Mouse (Mus musculus) adrenal gland, postnatal 4 days (tissue): ENCODE data around the gene Olfr214. TPM values are rescaled to one million over a fixed set of nuclear protein-coding genes. Genes with fewer than 3 reads are reported as not detected.
"Not testable (repeated sequence)": the region's sequence is repeated elsewhere in the genome, so short reads cannot be mapped to it uniquely, and the experiment has no call there.

Source experiments
- DNase-seq, 2 experiments: peaks; one replicate each; pipeline ENCODE4 v3.0.0; 2021 to 2022; ENCODE audit warnings: low spot score in 2 of 2, mixed read lengths in 2 of 2
- long read RNA-seq, 2 experiments: library from polyadenylated mRNA; stranded (forward); transcript quantifications; one replicate each; pipeline ENCODE4 v2.0.0; 2021
- total RNA-seq, 2 experiments: library from RNA; stranded (reverse); gene quantifications; 2 replicates each; pipeline ENCODE4 v1.2.3; 2021

The Olfr214 gene
- total RNA-seq, result not detected
- long read RNA-seq, experiment 1, result 0 reads
- long read RNA-seq, experiment 2, result 0 reads

GRCm38 (mm10) chr6:116553935-116554334 is at the start of gene Olfr214:
Gene Olfr214, plus strand, starts transcription at chr6:116554235.
- DNase-seq, result no peak

- DNase-seq, result not testable (repeated sequence)
These were observed 47.6 kb upstream of the Olfr214 start, which contains the start of gene Olfr212 for GRCm38 (mm10) chr6:116506302-116507003. Gene Olfr212, plus strand, starts transcription at chr6:116506516.

GRCm38 (mm10) chr6:116514832-116515231 is 39.2 kb upstream of the Olfr214 start:
- no peak for DNase-seq

GRCm38 (mm10) chr6:116538156-116538555 is 15.9 kb upstream of the Olfr214 start, which contains the start of gene Olfr213:
Gene Olfr213, plus strand, starts transcription at chr6:116538456.
- DNase-seq, result no peak

GRCm38 (mm10) chr6:116542500-116542899 is 11.5 kb upstream of the Olfr214 start:
- no peak for DNase-seq

GRCm38 (mm10) chr6:116550841-116551240 is 3.2 kb upstream of the Olfr214 start, which contains the start of gene Gm5580:
Gene Gm5580, plus strand, starts transcription at chr6:116551141.
- not testable (repeated sequence) for DNase-seq

GRCm38 (mm10) chr6:116554952-116555351 is 917 bp downstream of the Olfr214 start:
- DNase-seq, result no peak

GRCm38 (mm10) chr6:116569834-116570233 is 15.8 kb downstream of the Olfr214 start:
- DNase-seq, result no peak

GRCm38 (mm10) chr6:116584095-116584494 is 30.1 kb downstream of the Olfr214 start, which contains the start of gene Olfr215:
Gene Olfr215, minus strand, starts transcription at chr6:116584195.
- no peak for DNase-seq

GRCm38 (mm10) chr6:116600969-116601368 is 46.9 kb downstream of the Olfr214 start:
- DNase-seq, result not testable (repeated sequence)

GRCm38 (mm10) chr6:116607230-116607629 is 53.2 kb downstream of the Olfr214 start:
- DNase-seq, result no peak

Other genes with a start within 250 kb of the Olfr214 start
- 10 to 100 TPM; 80.1 to 98.6 TPM for gene March8, start 216.2 kb upstream of the Olfr214 start, total RNA-seq
- 1 to 10 TPM; 1.1 to 3.5 TPM for gene Alox5, start 93.1 kb upstream of the Olfr214 start, total RNA-seq
- not detected for gene Olfr211, start 65.1 kb upstream of the Olfr214 start, total RNA-seq
- under 1 TPM in 1 of 2 experiments, not detected in 1; 0.17 TPM for gene Olfr212, start 47.7 kb upstream of the Olfr214 start, total RNA-seq
- gene Olfr213, start 15.8 kb upstream of the Olfr214 start, total RNA-seq, result not detected
- 1 to 10 TPM; 4.0 to 5.7 TPM for gene Gm5580, start 3.1 kb upstream of the Olfr214 start, total RNA-seq
- not detected for gene Olfr215, start 30.0 kb downstream of the Olfr214 start, total RNA-seq
- 10 to 100 TPM; 32.3 to 37.3 TPM for gene Zfp422, start 74.8 kb downstream of the Olfr214 start, total RNA-seq
- gene Depp1, start 96.4 kb downstream of the Olfr214 start, total RNA-seq, result 10 to 100 TPM in 1 of 2 experiments, 1 to 10 TPM in 1; 7.1 to 13.3 TPM
- gene Rassf4, start 119.7 kb downstream of the Olfr214 start, total RNA-seq, result 1 to 10 TPM; 5.7 to 7.7 TPM
- 1 to 10 TPM in 1 of 2 experiments, under 1 TPM in 1; 0.59 to 4.6 TPM for gene Tmem72, start 162.7 kb downstream of the Olfr214 start, total RNA-seq